Mouse (Mus musculus) midbrain, embryonic 10.5 days (tissue): ENCODE measurements around the gene Slc6a9. TPM values are rescaled to one million over a fixed set of nuclear protein-coding genes. Genes with fewer than 3 reads are reported as not detected.

Experiments used
- DNase-seq: peaks from one replicate; pipeline ENCODE4 v3.0.0-alpha.2; 2017; ENCODE audit warnings: low spot score
- H3K27ac ChIP-seq: fragments of 300-500 bp; sonication (generic); replicated peaks from 2 replicates; pipeline ENCODE4 v1.5.1; 2016; ENCODE audit warnings: mild to moderate bottlenecking
- H3K27me3 ChIP-seq: fragments of 300-500 bp; sonication (generic); 2 replicates; pipeline ENCODE4 v1.6.1; 2016; ENCODE audit warnings: low read depth, mild to moderate bottlenecking; ENCODE audit not compliant: poor library complexity, severe bottlenecking
- H3K36me3 ChIP-seq: fragments of 300-500 bp; sonication (generic); 2 replicates; pipeline ENCODE4 v1.6.1; 2016; ENCODE audit warnings: mild to moderate bottlenecking, moderate library complexity
- H3K4me1 ChIP-seq: fragments of 300-500 bp; sonication (generic); 2 replicates; pipeline ENCODE4 v1.6.1; 2016
- H3K4me3 ChIP-seq: fragments of 300-500 bp; sonication (generic); 2 replicates; pipeline ENCODE4 v1.5.1; 2016; ENCODE audit warnings: mild to moderate bottlenecking, moderate library complexity
- H3K9me3 ChIP-seq: fragments of 300-500 bp; sonication (generic); replicated peaks from 2 replicates; pipeline ENCODE4 v1.6.1; 2016; ENCODE audit warnings: mild to moderate bottlenecking
- WGBS: fragments of 180-500 bp; shearing (Covaris S2); methylation state at CpG from one replicate; pipeline ENCODE4 v1.1.7; 2016; 5-methylcytosine and 5-hydroxymethylcytosine counted together
- polyA plus RNA-seq: library from polyadenylated mRNA; unstranded; fragments of >200 nt; fragmentation: Nextera tagmentation; extraction: Ambion mirVana; gene quantifications from 2 replicates; pipeline ENCODE4 v1.2.1, GENCODE M21; 2016

Gene Slc6a9
- polyA plus RNA-seq, 1 experiment from 2014 or later: 6.7 TPM

DNA sequence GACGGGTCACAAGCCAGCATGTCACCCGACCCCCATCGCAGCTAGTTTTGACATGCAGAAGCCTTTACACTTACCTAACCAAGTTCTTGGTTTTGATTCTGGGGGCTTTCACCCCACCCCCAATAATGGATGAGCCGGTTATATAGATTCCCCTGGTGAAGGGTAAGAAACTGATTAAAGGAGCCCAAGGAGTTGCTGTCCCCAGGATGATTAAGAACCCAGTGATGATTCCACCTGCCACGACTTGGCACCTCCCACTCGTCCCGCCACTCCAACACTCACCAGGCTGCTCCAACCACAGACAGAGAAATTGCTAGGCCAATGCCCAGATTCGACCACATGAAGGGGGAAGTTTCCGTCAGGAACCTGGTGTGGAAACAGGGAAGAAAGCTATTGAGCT is 51.7 kb downstream of the Slc6a9 start:
- Histone ChIP-seq H3K4me3 (peak overlapping the region; percentile 95), H3K36me3 (peaks cover 46% of the 10 kb centered on the region), H3K27ac (no peak overlapping the region), H3K9me3 (no peaks in the 10 kb centered on the region), H3K27me3 (0 out of 2 replicates have a peak, but pooled peaks cover 8% of the 10 kb centered on the region), H3K4me1 (peaks cover 64% of the 10 kb centered on the region)
- DNase-seq: no peak
- 87% methylated on average over 9 of the region's 9 CpGs for WGBS

- H3K27ac ChIP-seq: peak overlapping the region; percentile 86
- no peaks in the 10 kb centered on the region for H3K9me3 ChIP-seq
- DNase-seq: no peak
- H3K4me3 ChIP-seq: peak overlapping the region; percentile 95
- peaks cover 40% of the 10 kb centered on the region for H3K36me3 ChIP-seq
- 4% methylated on average over 24 of the region's 24 CpGs for WGBS
- peaks cover 63% of the 10 kb centered on the region for H3K4me1 ChIP-seq
- 0 out of 2 replicates have a peak, but pooled peaks cover 8% of the 10 kb centered on the region for H3K27me3 ChIP-seq
Measured at GRCm38 (mm10) chr4:117886644-117887043, 52.3 kb downstream of the Slc6a9 start.

DNA sequence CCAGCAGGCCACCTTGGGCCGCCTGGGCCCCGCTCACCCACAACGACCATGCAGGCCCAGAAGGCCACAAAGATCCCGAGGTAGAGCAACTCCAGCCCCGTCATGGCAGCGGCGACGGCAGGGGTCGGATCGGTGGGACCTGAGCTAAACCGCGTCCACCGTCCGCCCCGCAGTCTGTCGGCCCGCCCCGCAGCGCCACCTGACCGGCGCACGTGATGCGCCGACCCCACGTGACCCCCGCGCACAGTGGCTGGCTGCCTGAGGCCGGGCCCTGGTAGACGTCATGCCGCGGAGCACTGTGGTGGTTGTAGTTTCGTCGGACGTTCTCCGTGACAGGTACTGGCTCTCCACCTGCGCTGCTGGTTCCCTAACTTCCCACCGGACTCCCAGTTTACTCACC is 52.8 kb downstream of the Slc6a9 start, which contains the start of gene Atp6v0b:
Gene Atp6v0b, minus strand, starts transcription at position 201 of the 400 bp plus-strand sequence.
- under 1% methylated on average over 37 of the region's 37 CpGs for WGBS
- H3K27me3 ChIP-seq: 0 out of 2 replicates have a peak, but pooled peaks cover 8% of the 10 kb centered on the region
- H3K27ac ChIP-seq: peak within 1 kb of the TSS; percentile 86
- peaks cover 40% of the 10 kb centered on the region for H3K36me3 ChIP-seq
- DNase-seq: peak; percentile 92
- peak within 1 kb of the TSS; percentile 95 for H3K4me3 ChIP-seq
- H3K4me1 ChIP-seq: peaks cover 60% of the 10 kb centered on the region
- no peaks in the 10 kb centered on the region for H3K9me3 ChIP-seq

DNA sequence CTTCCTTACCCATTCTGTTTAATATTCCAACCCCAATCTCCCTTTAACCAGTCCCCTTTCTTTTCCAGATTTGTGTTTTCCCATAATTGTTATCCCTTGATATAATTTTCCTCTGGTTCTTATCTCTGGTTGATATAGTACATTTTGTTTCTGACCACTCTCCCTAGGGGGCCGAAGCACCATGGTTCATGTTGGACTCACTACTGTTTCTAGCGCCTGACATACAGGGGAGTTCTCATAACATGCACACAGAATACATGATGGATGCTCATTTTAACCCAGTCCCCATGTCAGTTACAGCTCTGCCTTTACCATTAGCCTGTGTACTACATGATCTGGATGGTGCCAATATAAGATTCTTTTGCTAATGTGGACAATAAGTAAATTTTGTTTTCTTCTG is 53.6 kb downstream of the Slc6a9 start:
- no peak overlapping the region for H3K27ac ChIP-seq
- H3K9me3 ChIP-seq: no peaks in the 10 kb centered on the region
- WGBS: 76% methylated on average over 2 of the region's 2 CpGs
- no peak for DNase-seq
- peaks cover 57% of the 10 kb centered on the region for H3K4me1 ChIP-seq
- H3K4me3 ChIP-seq: peak overlapping the region; percentile 95
- peaks cover 40% of the 10 kb centered on the region for H3K36me3 ChIP-seq
- 0 out of 2 replicates have a peak, but pooled peaks cover 8% of the 10 kb centered on the region for H3K27me3 ChIP-seq

- no peak for DNase-seq
- Histone ChIP-seq H3K27me3 (0 out of 2 replicates have a peak, but pooled peaks cover 2% of the 10 kb centered on the region), H3K9me3 (no peaks in the 10 kb centered on the region), H3K4me3 (0 out of 2 replicates have a peak overlapping the region, but pooled peaks have one; percentile 11), H3K4me1 (peaks cover 46% of the 10 kb centered on the region), H3K36me3 (peaks cover 41% of the 10 kb centered on the region), H3K27ac (no peak overlapping the region)
- WGBS: 92% methylated on average over 15 of the region's 15 CpGs
Measured at GRCm38 (mm10) chr4:117889471-117889870, 55.2 kb downstream of the Slc6a9 start.

- Histone ChIP-seq H3K4me1 (peaks cover 44% of the 10 kb centered on the region), H3K27ac (no peak overlapping the region), H3K27me3 (no peaks in the 10 kb centered on the region), H3K9me3 (no peaks in the 10 kb centered on the region), H3K4me3 (peak overlapping the region; percentile 64; the same call in 1 of the 2 replicates), H3K36me3 (peaks cover 41% of the 10 kb centered on the region)
- WGBS: 89% methylated on average over 14 of the region's 14 CpGs
- no peak for DNase-seq
Measured at GRCm38 (mm10) chr4:117890031-117890430, 55.7 kb downstream of the Slc6a9 start.

- peaks cover 41% of the 10 kb centered on the region for H3K36me3 ChIP-seq
- H3K4me1 ChIP-seq: peaks cover 38% of the 10 kb centered on the region
- WGBS: 50% methylated on average over 8 of the region's 8 CpGs
- H3K9me3 ChIP-seq: no peaks in the 10 kb centered on the region
- no peak overlapping the region for H3K27ac ChIP-seq
- H3K27me3 ChIP-seq: no peaks in the 10 kb centered on the region
- no peak for DNase-seq
- peak overlapping the region; percentile 64 for H3K4me3 ChIP-seq
Measured at GRCm38 (mm10) chr4:117890750-117891149, 56.4 kb downstream of the Slc6a9 start.

DNA sequence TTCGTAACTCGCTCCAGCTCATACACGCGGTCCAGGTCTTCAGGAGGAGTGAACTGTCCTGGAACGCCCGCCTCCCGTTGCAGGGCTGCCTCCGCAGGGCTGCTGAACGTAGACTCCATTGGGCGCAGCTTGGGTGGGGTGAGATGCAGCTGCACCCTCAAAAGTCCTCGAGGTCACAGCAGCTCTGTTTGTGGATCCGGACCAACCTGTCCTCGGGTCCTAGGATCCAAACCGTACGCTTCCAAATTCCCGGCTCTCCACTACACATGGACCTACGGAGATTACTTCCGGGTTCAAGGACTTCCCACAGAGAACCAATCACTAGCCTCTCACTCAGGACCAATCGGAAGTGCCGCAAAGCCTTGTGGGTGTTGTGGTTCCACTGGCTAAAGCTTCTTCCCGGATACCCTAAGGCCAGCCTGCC is 57.4 kb downstream of the Slc6a9 start, which contains the start of gene Dph2:
Gene Dph2, minus strand, starts transcription at position 295 of the 424 bp plus-strand sequence.
- Histone ChIP-seq H3K4me1 (peaks cover 28% of the 10 kb centered on the region), H3K36me3 (peaks cover 47% of the 10 kb centered on the region), H3K27ac (peak within 1 kb of the TSS; percentile 46; the same call in 1 of the 2 replicates), H3K4me3 (peak within 1 kb of the TSS; percentile 64), H3K27me3 (no peaks in the 10 kb centered on the region), H3K9me3 (no peaks in the 10 kb centered on the region)
- DNase-seq: peak; percentile 81
- under 1% methylated on average over 21 of the region's 21 CpGs for WGBS

- Histone ChIP-seq H3K27ac (no peak overlapping the region), H3K36me3 (peaks cover 64% of the 10 kb centered on the region), H3K4me1 (peaks cover 19% of the 10 kb centered on the region), H3K9me3 (no peaks in the 10 kb centered on the region), H3K4me3 (no peak overlapping the region), H3K27me3 (no peaks in the 10 kb centered on the region)
- WGBS: 25% methylated on average over 9 of the region's 9 CpGs
- DNase-seq: peak; percentile 46
Measured at GRCm38 (mm10) chr4:117893376-117893775, 59.1 kb downstream of the Slc6a9 start.

DNA sequence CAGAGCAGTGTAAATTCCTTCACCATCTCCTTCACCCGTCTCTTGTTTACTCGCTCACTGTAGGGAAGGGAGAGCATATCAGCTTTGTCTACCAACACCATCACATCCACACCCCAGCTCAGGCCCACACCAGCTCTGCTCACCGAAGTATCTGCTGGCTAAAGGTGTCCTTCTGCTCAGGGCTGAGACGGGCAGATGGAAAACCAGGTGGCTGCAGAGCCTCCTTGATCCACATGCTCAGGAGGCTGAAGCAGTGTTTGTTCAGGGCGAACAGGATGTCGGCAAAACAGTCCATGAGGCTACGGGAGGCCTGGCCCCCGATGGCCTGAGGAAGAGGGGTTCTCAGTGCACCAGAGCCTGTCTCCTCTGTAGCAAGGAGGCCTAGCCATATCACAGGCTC is 60.3 kb downstream of the Slc6a9 start:
- Histone ChIP-seq H3K4me3 (no peak overlapping the region), H3K27me3 (no peaks in the 10 kb centered on the region), H3K4me1 (peaks cover 19% of the 10 kb centered on the region), H3K27ac (no peak overlapping the region), H3K36me3 (peaks cover 69% of the 10 kb centered on the region), H3K9me3 (no peaks in the 10 kb centered on the region)
- WGBS: 90% methylated on average over 8 of the region's 8 CpGs
- DNase-seq: no peak

DNA sequence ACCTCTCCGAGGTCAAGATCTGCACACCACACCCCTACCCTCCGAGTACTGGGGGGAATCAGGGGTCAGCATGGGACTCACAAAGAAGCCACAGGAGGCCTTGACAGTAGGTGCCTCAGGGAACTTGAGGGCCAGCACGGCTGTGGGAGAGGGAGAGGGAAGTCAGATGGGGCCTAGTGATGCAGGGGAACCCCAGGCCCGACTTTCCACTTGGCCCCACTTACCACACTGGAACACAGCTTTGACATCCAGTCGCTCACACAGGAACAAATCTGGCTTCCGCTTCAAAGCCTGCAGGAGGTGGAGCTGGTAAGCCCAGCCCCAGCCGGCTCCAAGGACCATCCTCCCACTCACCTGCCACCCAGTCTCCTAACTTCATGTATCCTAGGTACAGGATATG is 61.0 kb downstream of the Slc6a9 start:
- H3K27me3 ChIP-seq: no peaks in the 10 kb centered on the region
- no peak for DNase-seq
- H3K9me3 ChIP-seq: no peaks in the 10 kb centered on the region
- no peak overlapping the region for H3K4me3 ChIP-seq
- WGBS: 84% methylated on average over 7 of the region's 7 CpGs
- peaks cover 69% of the 10 kb centered on the region for H3K36me3 ChIP-seq
- H3K27ac ChIP-seq: no peak overlapping the region
- H3K4me1 ChIP-seq: peaks cover 18% of the 10 kb centered on the region

- Histone ChIP-seq H3K27ac (no peak overlapping the region), H3K4me1 (peaks cover 11% of the 10 kb centered on the region), H3K27me3 (no peaks in the 10 kb centered on the region), H3K4me3 (no peak overlapping the region), H3K36me3 (peaks cover 73% of the 10 kb centered on the region), H3K9me3 (no peaks in the 10 kb centered on the region)
- DNase-seq: no peak
- 96% methylated on average over 6 of the region's 6 CpGs for WGBS
Measured at GRCm38 (mm10) chr4:117896031-117896430, 61.7 kb downstream of the Slc6a9 start.

GRCm38 (mm10) chr4:117898111-117898510 is 63.8 kb downstream of the Slc6a9 start:
- H3K9me3 ChIP-seq: no peaks in the 10 kb centered on the region
- whole genome bisulfite sequencing: 83% methylated on average over 3 of the region's 3 CpGs
- no peak overlapping the region for H3K27ac ChIP-seq
- no peak overlapping the region for H3K4me3 ChIP-seq
- DNase-seq: no peak
- H3K27me3 ChIP-seq: no peaks in the 10 kb centered on the region
- no peaks in the 10 kb centered on the region for H3K4me1 ChIP-seq
- peaks cover 93% of the 10 kb centered on the region for H3K36me3 ChIP-seq
